Mouse (Mus musculus): Measurements from ENCODE around the gene Tmem238. TPM values are rescaled to one million over a fixed set of nuclear protein-coding genes. Genes with fewer than 3 reads are reported as not detected.
"Not testable (repeated sequence)": the region's sequence is repeated elsewhere in the genome, so short reads cannot be mapped to it uniquely, and the experiment has no call there.

Tmem238 gene
- 1 to 10 TPM; 7.1 to 9.0 TPM for total RNA-seq (2021)
- long read RNA-seq, experiment 1, transcript Tmem238-201 (2 exons, 1,375 nt): major isoform, 38 of 39 reads
- long read RNA-seq, experiment 1, partial matches to known transcripts: 0 of 39 reads
- long read RNA-seq, experiment 1, other reads (novel, unspliced or antisense): 1 of 39 reads
- long read RNA-seq, experiment 2, transcript Tmem238-201 (2 exons, 1,375 nt): major isoform, 16 of 19 reads
- long read RNA-seq, experiment 2, partial matches to known transcripts: 0 of 19 reads
- long read RNA-seq, experiment 2, other reads (novel, unspliced or antisense): 2 of 19 reads

GRCm38 (mm10) chr7:4789436-4789935 lies at the start of gene Tmem238:
Gene Tmem238 (minus strand): TSS chr7:4789656.
- no peak for DNase-seq (ENCODE audit: low spot score in 2 of 2)

GRCm38 (mm10) chr7:4837639-4838038 lies 48.2 kb upstream of the Tmem238 start:
- no peak for DNase-seq (ENCODE audit: low spot score in 2 of 2)

GRCm38 (mm10) chr7:4836351-4836792 lies 46.9 kb upstream of the Tmem238 start:
- DNase-seq (ENCODE audit: low spot score in 2 of 2): peak in 1 of 2 experiments; percentile 51

GRCm38 (mm10) chr7:4835631-4836327 lies 46.3 kb upstream of the Tmem238 start:
- DNase-seq (ENCODE audit: low spot score in 2 of 2): no peak

GRCm38 (mm10) chr7:4830476-4830875 lies 41.0 kb upstream of the Tmem238 start:
- no peak for DNase-seq (ENCODE audit: low spot score in 2 of 2)

GRCm38 (mm10) chr7:4825365-4825764 lies 35.9 kb upstream of the Tmem238 start:
- DNase-seq (ENCODE audit: low spot score in 2 of 2): no peak

GRCm38 (mm10) chr7:4822162-4822907 lies 32.9 kb upstream of the Tmem238 start:
- no peak for DNase-seq (ENCODE audit: low spot score in 2 of 2)

GRCm38 (mm10) chr7:4821690-4822089 lies 32.2 kb upstream of the Tmem238 start:
- no peak for DNase-seq (ENCODE audit: low spot score in 2 of 2)

GRCm38 (mm10) chr7:4820925-4821324 lies 31.5 kb upstream of the Tmem238 start:
- DNase-seq (ENCODE audit: low spot score in 2 of 2): not testable (repeated sequence)

GRCm38 (mm10) chr7:4816559-4816958 lies 27.1 kb upstream of the Tmem238 start:
- no peak for DNase-seq (ENCODE audit: low spot score in 2 of 2)

- DNase-seq (ENCODE audit: low spot score in 2 of 2): no peak
Observed at GRCm38 (mm10) chr7:4813105-4813791, 23.8 kb upstream of the Tmem238 start.

GRCm38 (mm10) chr7:4812303-4813104 lies 23.0 kb upstream of the Tmem238 start, which contains the start of gene Ube2s:
Gene Ube2s (minus strand): TSS chr7:4812590.
- peak; percentile 90 to 94 for DNase-seq (ENCODE audit: low spot score in 2 of 2)

- DNase-seq (ENCODE audit: low spot score in 2 of 2): peak; percentile 23 to 39
Observed at GRCm38 (mm10) chr7:4811842-4812302, 22.4 kb upstream of the Tmem238 start.

- not testable (repeated sequence) for DNase-seq (ENCODE audit: low spot score in 2 of 2)
Observed at GRCm38 (mm10) chr7:4811131-4811530, 21.7 kb upstream of the Tmem238 start.

GRCm38 (mm10) chr7:4806716-4807115 lies 17.3 kb upstream of the Tmem238 start:
- DNase-seq (ENCODE audit: low spot score in 2 of 2): no peak

- DNase-seq (ENCODE audit: low spot score in 2 of 2): no peak
Observed at GRCm38 (mm10) chr7:4802247-4802646, 12.8 kb upstream of the Tmem238 start.

- DNase-seq (ENCODE audit: low spot score in 2 of 2): no peak
Observed at GRCm38 (mm10) chr7:4795767-4796433, 6.4 kb upstream of the Tmem238 start.

GRCm38 (mm10) chr7:4794631-4795168 lies 5.2 kb upstream of the Tmem238 start:
- DNase-seq (ENCODE audit: low spot score in 2 of 2): no peak

GRCm38 (mm10) chr7:4793674-4794073 lies 4.2 kb upstream of the Tmem238 start:
- DNase-seq (ENCODE audit: low spot score in 2 of 2): no peak
